Mouse (Mus musculus) ES-E14 (cell line): ENCODE data around the gene Itgb8.

ENCODE experiments used
- CHD2 ChIP-seq: IDR thresholded peaks from 2 replicates; pipeline ENCODE4 v1.6.1; 2014; ENCODE audit warnings: mild to moderate bottlenecking, low read depth, low read length, inconsistent platforms
- HCFC1 ChIP-seq: IDR thresholded peaks from 2 replicates; pipeline ENCODE4 v1.6.1; 2012; ENCODE audit warnings: low read length, inconsistent platforms, borderline replicate concordance; ENCODE audit not compliant: insufficient read depth
- MAFK ChIP-seq: IDR thresholded peaks from 2 replicates; pipeline ENCODE4 v1.6.1; 2014; ENCODE audit warnings: mild to moderate bottlenecking, low read depth, low read length, inconsistent platforms; ENCODE audit not compliant: insufficient read depth
- ZC3H11A ChIP-seq: IDR thresholded peaks from 2 replicates; pipeline ENCODE4 v1.6.1; 2012; ENCODE audit warnings: low read depth, mild to moderate bottlenecking, inconsistent platforms, low read length, borderline replicate concordance
- ZNF384 ChIP-seq: IDR thresholded peaks from 2 replicates; pipeline ENCODE4 v1.6.1; 2012; ENCODE audit warnings: low read depth, low read length, inconsistent platforms

GRCm38 (mm10) chr12:119169828-119170539 lies 68.6 kb downstream of the Itgb8 start:
- TF ChIP-seq ZNF384 (no peak), HCFC1 (no peak), MAFK (no peak), CHD2 (no peak), ZC3H11A (no peak)
